Mouse (Mus musculus): ENCODE measurements around the gene Zfp358.

DNA sequence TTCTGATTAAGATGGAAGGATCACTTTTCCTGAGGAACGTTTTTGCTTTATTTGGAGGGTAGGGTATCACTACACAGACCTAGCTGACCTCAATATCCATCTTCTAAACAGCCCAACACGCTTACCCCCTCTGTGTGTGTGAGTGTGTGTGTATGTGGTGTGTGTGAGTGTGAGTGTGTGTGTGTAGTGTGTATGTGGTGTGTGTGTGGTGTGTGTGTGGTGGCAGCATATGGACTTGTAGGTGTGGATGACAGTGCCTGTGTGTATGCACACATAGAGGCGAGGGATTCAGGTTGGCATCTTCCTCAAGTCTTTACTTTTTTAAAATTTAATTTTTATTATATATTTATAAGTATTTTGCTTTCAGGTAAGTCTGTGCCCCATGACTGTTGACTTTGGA lies 5.6 kb downstream of the Zfp358 start:
- TF ChIP-seq CTCF (IDR thresholded peaks at IDR 0.05; ENCODE audit: control insufficient read depth, insufficient read depth, low read length) (no peak), POLR2A (IDR thresholded peaks at IDR 0.05; ENCODE audit: borderline replicate concordance, control insufficient read depth, low read depth, low read length) (no peak)
